Mouse (Mus musculus) forebrain, embryonic 14.5 days (tissue): ENCODE measurements around the gene Dnaja1. TPM values are rescaled to one million over a fixed set of nuclear protein-coding genes. Genes with fewer than 3 reads are reported as not detected.

Experiments used
- ATAC-seq: fragments of 200-750 bp; cut with Nextera tagmentation; 2 replicates; pipeline ENCODE4 v1.8.0; 2017; ENCODE audit warnings: mild to moderate bottlenecking, moderate library complexity
- DNase-seq: peaks from one replicate; pipeline ENCODE4 v3.0.0-alpha.2; 2015; ENCODE audit warnings: low spot score
- H3K27ac ChIP-seq: fragments of 300-500 bp; sonication (generic); 2 replicates; pipeline ENCODE4 v1.5.1; 2014; ENCODE audit warnings: low read depth, mild to moderate bottlenecking, control low read depth, low read length, moderate library complexity
- H3K27me3 ChIP-seq: fragments of 300-500 bp; sonication (generic); replicated peaks from 2 replicates; pipeline ENCODE4 v1.6.1; 2014; ENCODE audit warnings: low read length, control low read depth, mixed read lengths; ENCODE audit not compliant: control insufficient read depth, insufficient read depth
- H3K36me3 ChIP-seq: fragments of 300-500 bp; sonication (generic); 2 replicates; pipeline ENCODE4 v1.6.1; 2014; ENCODE audit warnings: low read length, control low read depth; ENCODE audit not compliant: control insufficient read depth, insufficient read depth
- H3K4me1 ChIP-seq: fragments of 300-500 bp; sonication (generic); 2 replicates; pipeline ENCODE4 v1.6.1; 2014; ENCODE audit warnings: antibody characterized with exemption, low read length, control low read depth; ENCODE audit not compliant: control insufficient read depth, insufficient read depth
- H3K4me2 ChIP-seq: fragments of 300-500 bp; sonication (generic); 2 replicates; pipeline ENCODE4 v1.6.1; 2014; ENCODE audit warnings: mild to moderate bottlenecking, control low read depth, low read length
- H3K4me3 ChIP-seq: fragments of 300-500 bp; sonication (generic); 2 replicates; pipeline ENCODE4 v1.5.1; 2014; ENCODE audit warnings: low read depth, low read length, control low read depth
- H3K9ac ChIP-seq: fragments of 300-500 bp; sonication (generic); 2 replicates; pipeline ENCODE4 v1.6.1; 2014; ENCODE audit warnings: mild to moderate bottlenecking, low read length, control low read depth, moderate library complexity
- H3K9me3 ChIP-seq: fragments of 300-500 bp; sonication (generic); replicated peaks from 2 replicates; pipeline ENCODE4 v1.6.1; 2016; ENCODE audit warnings: low read length, control low read depth, mixed read lengths; ENCODE audit not compliant: control insufficient read depth
- WGBS: fragments of 180-500 bp; shearing (Covaris S2); extraction: QIAGEN DNeasy Blood & Tissue Kit; methylation state at CpG from one replicate; pipeline ENCODE4 v1.1.7; 2014; 5-methylcytosine and 5-hydroxymethylcytosine counted together
- polyA plus RNA-seq: library from polyadenylated mRNA; unstranded; fragments of >200 nt; fragmentation: Nextera tagmentation; extraction: Ambion mirVana; gene quantifications from 2 replicates; pipeline ENCODE4 v1.2.1, GENCODE M21; 2014

The Dnaja1 gene
- polyA plus RNA-seq, 1 experiment from 2014 or later: 657 TPM

DNA sequence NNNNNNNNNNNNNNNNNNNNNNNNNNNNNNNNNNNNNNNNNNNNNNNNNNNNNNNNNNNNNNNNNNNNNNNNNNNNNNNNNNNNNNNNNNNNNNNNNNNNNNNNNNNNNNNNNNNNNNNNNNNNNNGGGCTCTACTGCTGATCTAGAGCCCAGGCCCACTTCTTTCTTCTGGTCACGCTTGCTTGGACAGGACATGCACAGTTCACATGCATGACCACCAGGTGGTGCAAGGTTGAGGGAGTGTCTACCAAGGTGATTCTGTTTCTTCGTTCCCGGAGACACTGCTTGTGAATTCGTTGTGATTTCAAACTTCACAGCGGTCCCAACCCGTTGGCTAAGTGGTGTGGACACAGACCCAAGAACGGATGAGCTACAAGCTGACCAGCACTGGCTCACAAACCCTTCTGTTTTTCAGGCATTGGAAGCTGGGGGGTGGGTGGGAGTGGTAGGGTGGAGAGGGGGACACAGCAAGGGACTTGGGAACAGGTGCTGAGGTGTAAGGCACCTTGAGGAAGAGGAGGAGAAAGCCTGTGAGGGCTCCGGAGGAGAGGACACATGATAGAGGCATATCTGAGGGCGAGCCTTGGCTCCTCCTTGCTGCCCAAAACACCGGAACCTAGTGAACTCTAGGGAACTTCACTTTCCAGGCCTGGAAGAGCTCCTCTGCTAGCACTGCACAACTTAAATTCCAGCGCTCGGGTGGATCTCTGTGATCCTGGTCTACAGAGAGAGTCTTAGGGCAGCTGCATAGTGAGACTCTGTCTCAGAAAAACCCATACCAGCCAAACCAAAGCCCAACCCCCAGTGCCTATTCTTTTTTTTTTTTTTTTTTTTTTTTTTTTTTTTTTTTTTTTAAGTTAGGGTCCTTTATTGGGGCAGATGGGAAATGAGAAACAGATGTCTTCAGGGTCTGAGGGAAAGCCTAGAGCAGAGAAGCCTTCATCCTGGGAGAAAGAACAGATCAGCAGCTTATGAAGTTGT is 52.6 kb downstream of the Dnaja1 start:
- ATAC-seq (peak; percentile 56; the same call in 1 of the 2 replicates), DNase-seq (peak; percentile 77)
- 23% methylated on average over 12 of the region's 12 CpGs for WGBS
- no peaks in the 10 kb centered on the region for H3K9me3 ChIP-seq
- H3K27me3 ChIP-seq: no peaks in the 10 kb centered on the region
- no peaks in the 10 kb centered on the region; the same call in 1 of the 2 replicates for H3K4me1 ChIP-seq
- no peaks in the 10 kb centered on the region for H3K36me3 ChIP-seq
- no peak overlapping the region for H3K4me3 ChIP-seq
- H3K4me2 ChIP-seq: peak overlapping the region; percentile 28; the same call in 1 of the 2 replicates
- no peak overlapping the region for H3K9ac ChIP-seq
- no peak overlapping the region for H3K27ac ChIP-seq

DNA sequence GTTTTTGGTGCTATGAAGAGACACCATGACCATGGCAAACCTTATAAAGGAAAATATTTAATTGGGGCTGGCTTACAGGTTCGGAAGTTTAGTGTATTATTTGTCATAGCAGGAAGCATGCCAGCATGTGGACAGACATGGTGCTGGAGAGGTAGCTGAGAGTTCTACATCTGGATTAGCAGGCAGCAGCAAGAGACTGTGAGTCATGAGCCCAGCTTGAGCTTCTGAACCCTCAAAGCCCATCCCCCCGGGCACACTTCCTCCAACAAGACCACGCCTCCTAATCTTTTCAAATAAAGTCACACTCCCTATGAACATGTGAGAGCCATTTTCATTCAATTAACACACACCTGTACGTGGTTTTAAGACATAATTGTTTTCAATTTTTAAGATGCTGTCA is 54.5 kb downstream of the Dnaja1 start:
- no peak overlapping the region for H3K4me3 ChIP-seq
- H3K36me3 ChIP-seq: no peaks in the 10 kb centered on the region
- ATAC-seq (no peak), DNase-seq (no peak)
- H3K9ac ChIP-seq: no peak overlapping the region
- H3K4me1 ChIP-seq: no peaks in the 10 kb centered on the region; the same call in 1 of the 2 replicates
- WGBS: 77% methylated on average over 4 of the region's 4 CpGs
- H3K9me3 ChIP-seq: no peaks in the 10 kb centered on the region
- H3K4me2 ChIP-seq: no peak overlapping the region
- H3K27me3 ChIP-seq: no peaks in the 10 kb centered on the region
- no peak overlapping the region for H3K27ac ChIP-seq

DNA sequence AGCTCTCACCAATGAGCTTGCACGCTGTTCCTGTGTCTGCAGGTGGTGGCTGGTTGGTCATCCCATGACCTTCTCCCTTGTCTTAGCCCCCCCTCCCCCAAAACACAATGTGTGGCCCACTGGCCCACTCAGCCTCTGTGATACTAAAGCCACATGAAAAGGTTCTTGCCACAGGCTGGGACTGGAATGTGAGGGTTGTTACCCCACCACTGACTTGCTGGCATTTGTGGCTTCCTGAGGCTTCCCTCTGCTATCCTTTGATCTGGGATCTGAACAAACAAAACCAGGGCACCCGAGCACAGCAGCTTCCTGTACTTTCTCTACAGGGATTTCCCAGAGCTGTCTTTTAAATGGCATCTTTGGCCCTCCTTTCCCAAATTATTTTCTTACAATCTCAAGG is 55.2 kb downstream of the Dnaja1 start:
- H3K4me2 ChIP-seq: no peak overlapping the region
- H3K9me3 ChIP-seq: no peaks in the 10 kb centered on the region
- ATAC-seq: no peak
- H3K27ac ChIP-seq: no peak overlapping the region
- no peak overlapping the region for H3K9ac ChIP-seq
- WGBS: 51% methylated on average over 2 of the region's 2 CpGs
- H3K4me3 ChIP-seq: no peak overlapping the region
- no peaks in the 10 kb centered on the region for H3K27me3 ChIP-seq
- H3K4me1 ChIP-seq: no peaks in the 10 kb centered on the region; the same call in 1 of the 2 replicates
- no peaks in the 10 kb centered on the region for H3K36me3 ChIP-seq
- no peak for DNase-seq

DNA sequence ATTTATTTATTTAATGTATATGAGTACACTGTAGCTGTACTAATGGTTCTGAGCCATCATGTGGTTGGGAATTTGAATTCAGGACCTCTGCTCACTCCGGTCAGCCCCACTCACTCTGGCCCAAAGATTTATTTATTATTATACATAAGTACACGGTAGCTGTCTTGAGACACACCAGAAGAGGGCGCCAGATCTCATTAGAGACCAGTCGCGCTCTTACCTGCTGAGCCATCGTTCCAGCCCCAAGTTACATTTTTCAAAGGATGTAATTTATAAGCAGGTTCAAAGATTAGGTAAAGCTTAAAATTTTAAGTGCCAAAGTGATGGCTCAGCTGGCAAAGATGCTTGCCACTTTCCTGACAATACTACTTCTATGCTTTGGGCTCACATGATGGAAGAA is 56.7 kb downstream of the Dnaja1 start:
- 86% methylated on average over 6 of the region's 6 CpGs for WGBS
- DNase-seq: no peak
- H3K9me3 ChIP-seq: no peaks in the 10 kb centered on the region
- H3K9ac ChIP-seq: no peak overlapping the region
- H3K4me3 ChIP-seq: no peak overlapping the region
- no peak overlapping the region for H3K27ac ChIP-seq
- H3K27me3 ChIP-seq: no peaks in the 10 kb centered on the region
- H3K4me1 ChIP-seq: no peaks in the 10 kb centered on the region; the same call in 1 of the 2 replicates
- no peaks in the 10 kb centered on the region for H3K36me3 ChIP-seq
- no peak overlapping the region for H3K4me2 ChIP-seq
- no peak for ATAC-seq

DNA sequence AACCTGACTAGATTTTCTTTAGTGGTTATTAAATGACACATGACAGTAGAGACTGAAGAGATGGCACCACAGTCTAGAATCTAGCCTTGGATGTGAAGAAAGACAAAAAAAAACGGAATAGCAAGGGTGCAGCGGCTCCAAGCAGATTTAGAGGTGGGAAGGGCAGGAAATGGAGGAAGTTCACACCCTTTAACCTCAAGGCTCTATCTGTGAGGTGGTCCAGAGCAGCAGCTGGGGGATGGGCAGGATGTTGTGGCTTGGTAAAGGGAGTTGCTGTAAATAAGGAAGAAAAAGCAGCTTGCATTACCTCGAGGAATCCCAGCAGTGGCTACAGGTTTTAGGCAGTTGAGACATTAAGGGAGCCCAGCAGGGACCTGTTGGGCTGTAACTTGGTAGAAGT is 59.2 kb downstream of the Dnaja1 start:
- Histone ChIP-seq H3K4me3 (no peak overlapping the region), H3K4me2 (no peak overlapping the region), H3K9ac (no peak overlapping the region), H3K9me3 (no peaks in the 10 kb centered on the region), H3K36me3 (no peaks in the 10 kb centered on the region), H3K27me3 (no peaks in the 10 kb centered on the region), H3K27ac (no peak overlapping the region), H3K4me1 (no peaks in the 10 kb centered on the region)
- DNase-seq (no peak), ATAC-seq (no peak)
- WGBS: 40% methylated on average over 3 of the region's 3 CpGs

DNA sequence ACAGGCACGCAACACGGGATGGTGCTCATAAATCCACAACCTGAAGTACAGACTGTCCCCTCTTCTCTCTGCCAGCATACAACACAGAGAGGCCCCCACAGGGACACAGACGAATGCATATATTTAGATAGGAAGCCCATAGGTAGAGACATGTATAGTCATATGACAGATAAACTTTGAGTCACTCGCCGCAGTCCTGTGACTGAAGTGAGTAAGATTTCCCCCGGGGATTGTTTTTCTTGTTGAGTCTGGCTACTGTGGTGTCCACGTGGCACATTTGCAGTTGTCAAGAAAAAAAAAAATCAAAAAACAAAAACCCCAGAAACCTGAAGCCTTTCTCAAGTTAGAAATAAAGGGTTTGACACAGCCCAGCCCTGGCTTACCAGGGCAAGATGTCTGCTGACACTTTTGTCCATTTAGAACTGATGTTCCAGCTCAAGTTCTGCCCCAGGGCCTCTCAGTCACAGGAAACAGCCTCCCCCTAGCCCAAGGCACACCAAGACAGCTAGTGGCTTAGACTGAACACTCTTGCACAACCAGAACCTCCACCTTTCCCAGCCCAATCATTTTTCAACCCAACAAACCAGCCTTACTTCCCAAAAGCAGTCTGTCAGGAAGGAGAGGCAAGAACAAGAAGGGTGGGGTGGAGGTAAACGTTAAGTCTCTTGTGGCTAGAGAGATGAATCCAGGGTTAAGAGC is 60.0 kb downstream of the Dnaja1 start:
- ATAC-seq: no peak
- Histone ChIP-seq H3K9ac (no peak overlapping the region), H3K4me2 (no peak overlapping the region), H3K27ac (no peak overlapping the region), H3K36me3 (no peaks in the 10 kb centered on the region), H3K4me1 (no peaks in the 10 kb centered on the region), H3K27me3 (no peaks in the 10 kb centered on the region), H3K9me3 (no peaks in the 10 kb centered on the region), H3K4me3 (no peak overlapping the region)
- 84% methylated on average over 8 of the region's 8 CpGs for WGBS
- DNase-seq: no peak

DNA sequence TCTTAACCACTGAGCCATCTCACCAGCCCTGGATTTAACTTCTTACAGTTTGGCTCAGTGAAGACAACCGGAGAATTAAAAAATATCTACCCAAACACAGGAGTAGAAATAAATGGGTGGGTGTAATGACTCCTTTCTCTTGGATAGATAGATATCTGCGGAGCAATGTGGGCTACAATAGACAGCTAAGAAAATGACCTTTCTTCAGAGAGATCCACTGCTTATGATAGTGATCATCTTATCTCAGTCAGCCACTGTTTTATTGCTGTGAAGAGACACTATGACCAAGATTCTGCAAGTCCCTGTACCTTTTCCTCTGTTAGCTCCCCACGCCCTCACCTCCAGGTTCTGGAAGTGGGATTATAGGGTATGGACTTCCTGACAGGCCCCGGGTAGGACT is 61.1 kb downstream of the Dnaja1 start:
- H3K9ac ChIP-seq: no peak overlapping the region
- no peaks in the 10 kb centered on the region for H3K9me3 ChIP-seq
- no peaks in the 10 kb centered on the region for H3K4me1 ChIP-seq
- H3K36me3 ChIP-seq: no peaks in the 10 kb centered on the region
- no peaks in the 10 kb centered on the region for H3K27me3 ChIP-seq
- ATAC-seq: no peak
- WGBS: 90% methylated on average over 4 of the region's 4 CpGs
- H3K27ac ChIP-seq: no peak overlapping the region
- no peak overlapping the region for H3K4me2 ChIP-seq
- H3K4me3 ChIP-seq: no peak overlapping the region
- DNase-seq: no peak

DNA sequence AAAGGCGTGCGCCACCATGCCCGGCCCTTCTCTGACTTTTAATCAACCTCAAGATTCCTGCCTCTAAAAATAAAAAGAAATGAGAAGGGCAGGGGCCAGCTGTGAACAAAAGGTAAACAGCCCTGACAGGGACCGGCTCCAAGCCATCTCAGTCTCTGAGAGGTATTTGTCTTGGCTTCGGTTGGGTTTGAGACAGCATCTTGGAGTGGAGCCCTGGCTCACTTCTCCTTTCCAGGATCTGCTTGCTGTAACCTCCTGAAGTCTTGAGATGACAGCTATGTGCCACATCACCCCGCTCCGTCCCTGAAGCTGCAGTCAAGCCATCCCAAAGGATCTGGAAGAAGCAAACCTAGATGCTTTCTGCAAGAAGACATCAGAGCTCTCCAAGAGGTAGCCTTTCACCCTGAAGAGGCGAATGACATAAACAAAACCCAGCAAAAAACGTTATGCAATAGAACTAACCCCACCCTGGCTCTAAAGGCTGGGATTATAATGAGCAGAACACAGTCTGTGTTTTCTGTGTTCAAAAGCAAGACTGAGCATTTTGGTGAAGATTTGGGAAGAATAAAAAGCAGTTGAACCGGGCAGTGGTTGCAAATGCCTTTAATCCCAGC is 62.7 kb downstream of the Dnaja1 start:
- Histone ChIP-seq H3K9ac (no peak overlapping the region), H3K27ac (no peak overlapping the region), H3K27me3 (no peaks in the 10 kb centered on the region), H3K4me3 (no peak overlapping the region), H3K4me1 (no peaks in the 10 kb centered on the region), H3K9me3 (no peaks in the 10 kb centered on the region), H3K4me2 (no peak overlapping the region), H3K36me3 (no peaks in the 10 kb centered on the region)
- DNase-seq (no peak), ATAC-seq (no peak)
- 80% methylated on average over 10 of the region's 10 CpGs for WGBS
